Mouse (Mus musculus) limb, embryonic 13.5 days (tissue): ENCODE data around the gene Nexn. TPM values are rescaled to one million over a fixed set of nuclear protein-coding genes. Genes with fewer than 3 reads are reported as not detected.

ENCODE experiments used
- ATAC-seq: fragments of 200-750 bp; cut with Nextera tagmentation; 2 replicates; pipeline ENCODE4 v1.8.0; 2017; ENCODE audit warnings: low read depth, moderate number of reproducible peaks, moderate TSS enrichment; ENCODE audit not compliant: low FRiP score
- H3K27ac ChIP-seq: fragments of 300-500 bp; sonication (generic); 2 replicates; pipeline ENCODE4 v1.5.1; 2015; ENCODE audit warnings: inconsistent platforms, mild to moderate bottlenecking, moderate library complexity
- H3K27me3 ChIP-seq: fragments of 300-500 bp; sonication (generic); 2 replicates; pipeline ENCODE4 v1.6.1; 2015; ENCODE audit warnings: mild to moderate bottlenecking, inconsistent platforms
- H3K36me3 ChIP-seq: fragments of 300-500 bp; sonication (generic); 2 replicates; pipeline ENCODE4 v1.6.1; 2015; ENCODE audit warnings: inconsistent platforms, mild to moderate bottlenecking, moderate library complexity
- H3K4me1 ChIP-seq: fragments of 300-500 bp; sonication (generic); 2 replicates; pipeline ENCODE4 v1.6.1; 2015; ENCODE audit warnings: inconsistent platforms
- H3K4me2 ChIP-seq: fragments of 300-500 bp; sonication (generic); replicated peaks from 2 replicates; pipeline ENCODE4 v1.6.1; 2015; ENCODE audit warnings: inconsistent platforms, mild to moderate bottlenecking, moderate library complexity
- H3K4me3 ChIP-seq: fragments of 300-500 bp; sonication (generic); 2 replicates; pipeline ENCODE4 v1.5.1; 2015; ENCODE audit warnings: moderate library complexity, mild to moderate bottlenecking, inconsistent platforms
- H3K9ac ChIP-seq: fragments of 300-500 bp; sonication (generic); 2 replicates; pipeline ENCODE4 v1.6.1; 2015; ENCODE audit warnings: mild to moderate bottlenecking, inconsistent platforms
- H3K9me3 ChIP-seq: fragments of 300-500 bp; sonication (generic); 2 replicates; pipeline ENCODE4 v1.6.1; 2016; ENCODE audit warnings: inconsistent platforms
- WGBS: fragments of 180-500 bp; shearing (Covaris S2); methylation state at CpG from one replicate; pipeline ENCODE4 v1.1.7; 2015; 5-methylcytosine and 5-hydroxymethylcytosine counted together
- polyA plus RNA-seq: library from polyadenylated mRNA; unstranded; fragments of >200 nt; fragmentation: Nextera tagmentation; extraction: Ambion mirVana; gene quantifications from 2 replicates; pipeline ENCODE4 v1.2.1, GENCODE M21; 2015

Gene Nexn
- polyA plus RNA-seq, 1 experiment from 2014 or later, result 27.9 TPM

- 75% methylated on average over 3 of the region's 3 CpGs for WGBS
These were observed 8.6 kb downstream of the Nexn start for GRCm38 (mm10) chr3:152257528-152257927.

DNA sequence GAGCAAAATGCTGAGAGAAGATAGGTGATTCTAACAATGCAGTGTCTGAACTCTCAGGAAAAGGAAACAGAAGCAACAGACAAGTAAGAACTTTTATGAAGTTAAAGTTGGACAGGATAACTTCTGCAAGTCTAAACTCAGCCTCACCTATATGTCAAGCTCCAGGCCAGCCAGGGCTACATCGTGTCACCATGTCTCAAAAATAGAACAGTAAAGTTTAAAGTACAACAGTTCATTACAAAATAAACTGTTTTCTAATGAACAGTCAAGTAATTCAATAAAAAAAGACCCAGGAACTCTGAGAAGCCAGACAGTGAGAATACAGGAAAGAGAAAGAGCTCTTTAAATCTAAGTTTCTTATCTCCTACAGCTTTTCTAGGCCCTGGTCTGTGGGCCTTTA is 15.7 kb downstream of the Nexn start:
- Histone ChIP-seq H3K4me2 (no peak overlapping the region), H3K9ac (no peak overlapping the region), H3K4me3 (no peak overlapping the region), H3K36me3 (peaks cover 4% of the 10 kb centered on the region; the same call in 1 of the 2 replicates), H3K27me3 (no peaks in the 10 kb centered on the region), H3K27ac (no peak overlapping the region), H3K4me1 (no peaks in the 10 kb centered on the region), H3K9me3 (no peaks in the 10 kb centered on the region)
- no peak for ATAC-seq
- 84% methylated on average over 1 of the region's 1 CpGs for WGBS

More at GRCm38 (mm10) chr3:152257528-152257927, 8.6 kb downstream of the Nexn start:
- Histone ChIP-seq H3K9me3 (no peaks in the 10 kb centered on the region), H3K4me2 (no peak overlapping the region), H3K4me1 (0 out of 2 replicates have a peak, but pooled peaks cover 5% of the 10 kb centered on the region), H3K36me3 (no peaks in the 10 kb centered on the region), H3K27ac (no peak overlapping the region), H3K9ac (no peak overlapping the region), H3K27me3 (no peaks in the 10 kb centered on the region), H3K4me3 (no peak overlapping the region)
- ATAC-seq, result no peak

DNA sequence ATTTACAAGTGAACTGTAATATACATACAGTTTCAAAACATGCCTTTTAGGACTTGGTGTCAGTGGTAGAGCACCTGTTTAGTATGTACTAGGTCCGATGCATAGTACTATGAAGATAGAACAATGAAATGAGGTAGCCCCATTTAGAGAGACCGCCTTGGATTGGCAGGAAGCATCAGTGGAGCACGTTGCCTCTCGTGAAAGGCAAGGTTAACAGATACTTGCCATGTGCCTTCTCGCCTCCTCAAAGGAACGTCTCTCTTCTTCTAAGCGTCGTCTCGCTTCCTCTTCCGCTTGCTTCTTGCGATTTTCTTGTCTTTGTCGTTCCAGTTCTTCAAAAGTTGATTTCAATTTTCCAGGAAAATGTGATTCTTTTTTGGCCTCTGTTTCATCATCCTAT is 18.4 kb downstream of the Nexn start:
- Histone ChIP-seq H3K27me3 (no peaks in the 10 kb centered on the region), H3K9me3 (no peaks in the 10 kb centered on the region), H3K9ac (no peak overlapping the region), H3K36me3 (peaks cover 10% of the 10 kb centered on the region; the same call in 1 of the 2 replicates), H3K4me3 (no peak overlapping the region), H3K4me2 (no peak overlapping the region), H3K27ac (no peak overlapping the region), H3K4me1 (no peaks in the 10 kb centered on the region)
- ATAC-seq, result no peak
- 90% methylated on average over 12 of the region's 12 CpGs for WGBS

DNA sequence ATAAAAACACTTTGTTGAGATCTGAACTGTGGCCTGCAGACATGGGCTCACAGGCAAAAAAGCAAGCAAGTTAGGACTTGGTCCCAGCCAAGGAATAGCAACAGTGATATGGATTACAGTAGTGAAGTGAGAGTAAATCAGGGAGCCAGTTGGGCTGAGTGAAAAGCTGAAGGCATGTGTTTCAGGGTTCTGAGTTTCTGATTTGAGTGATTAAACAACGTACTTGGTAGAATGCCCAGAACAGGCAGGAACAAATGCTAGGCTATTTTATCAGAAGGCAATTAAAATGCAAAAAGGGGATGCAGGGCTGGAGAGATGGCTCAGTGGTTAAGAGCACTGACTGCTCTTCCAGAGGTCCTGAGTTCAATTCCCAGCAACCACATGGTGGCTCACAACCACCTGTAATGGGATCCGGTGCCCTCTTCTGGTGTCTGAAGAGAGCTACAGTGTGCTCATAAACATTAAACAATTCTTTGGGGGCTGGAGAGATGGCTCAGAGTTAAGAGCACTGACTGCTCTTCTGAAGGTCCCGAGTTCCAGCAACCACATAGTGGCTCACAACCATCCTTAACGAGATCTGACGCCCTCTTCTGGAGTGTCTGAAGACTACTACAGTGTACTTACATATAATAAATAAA is 20.8 kb downstream of the Nexn start:
- Histone ChIP-seq H3K27ac (no peak overlapping the region), H3K9ac (no peak overlapping the region), H3K4me3 (no peak overlapping the region), H3K36me3 (peaks cover 15% of the 10 kb centered on the region), H3K27me3 (no peaks in the 10 kb centered on the region), H3K9me3 (no peaks in the 10 kb centered on the region), H3K4me2 (no peak overlapping the region), H3K4me1 (no peaks in the 10 kb centered on the region)
- 83% methylated on average over 5 of the region's 5 CpGs for WGBS
- no peak for ATAC-seq

- no peak overlapping the region for H3K4me2 ChIP-seq
- no peak for ATAC-seq
- H3K27ac ChIP-seq, result no peak overlapping the region; the same call in 1 of the 2 replicates
- H3K9ac ChIP-seq, result no peak overlapping the region
- H3K4me1 ChIP-seq, result no peaks in the 10 kb centered on the region
- H3K36me3 ChIP-seq, result peaks cover 31% of the 10 kb centered on the region
- H3K9me3 ChIP-seq, result no peaks in the 10 kb centered on the region
- 71% methylated on average over 4 of the region's 4 CpGs for WGBS
- no peak overlapping the region for H3K4me3 ChIP-seq
- no peaks in the 10 kb centered on the region for H3K27me3 ChIP-seq
These were observed 22.8 kb downstream of the Nexn start for GRCm38 (mm10) chr3:152243304-152243703.

DNA sequence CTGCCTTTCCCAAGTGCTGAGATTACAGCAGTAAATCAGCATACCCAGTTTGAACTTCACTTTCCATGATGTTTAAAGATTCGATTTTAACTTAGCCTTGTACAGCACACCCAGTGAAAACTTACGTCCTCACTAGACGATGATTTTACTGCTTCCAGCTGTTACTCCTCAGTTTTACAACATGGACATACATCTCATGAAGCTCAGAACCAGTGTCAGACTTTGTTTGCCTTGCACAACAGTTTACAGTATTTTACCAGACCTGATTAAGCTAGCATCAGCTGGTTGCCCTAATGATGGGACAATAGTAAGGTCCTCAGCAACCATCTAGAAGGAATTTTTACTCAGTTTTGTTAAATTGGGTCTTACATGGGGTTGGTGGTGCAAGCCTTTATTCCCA is 25.1 kb downstream of the Nexn start:
- Histone ChIP-seq H3K4me2 (no peak overlapping the region), H3K4me3 (no peak overlapping the region), H3K9me3 (no peaks in the 10 kb centered on the region), H3K27me3 (no peaks in the 10 kb centered on the region), H3K4me1 (no peaks in the 10 kb centered on the region), H3K9ac (no peak overlapping the region), H3K36me3 (peaks cover 41% of the 10 kb centered on the region), H3K27ac (no peak overlapping the region)
- no peak for ATAC-seq
- WGBS, result 43% methylated on average over 3 of the region's 3 CpGs

DNA sequence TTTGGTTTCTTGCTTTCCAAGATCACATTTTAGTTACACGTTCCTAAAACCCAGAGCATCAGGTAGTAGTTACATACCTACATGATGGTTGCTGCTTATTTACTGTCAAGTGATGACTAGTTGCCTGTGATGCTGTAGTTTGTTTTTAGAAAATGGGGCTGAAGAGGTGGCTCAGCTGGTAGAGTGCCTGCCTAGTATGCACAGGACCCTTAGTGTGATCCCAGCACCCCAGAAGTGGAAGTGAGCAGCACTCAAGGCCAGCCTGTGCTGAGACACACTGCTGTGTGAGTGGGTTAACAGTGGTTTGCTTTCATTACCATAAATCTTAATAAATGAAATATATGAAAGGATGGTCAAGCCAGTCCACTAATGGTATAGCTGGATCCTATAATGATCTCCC is 26.6 kb downstream of the Nexn start:
- Histone ChIP-seq H3K4me1 (no peaks in the 10 kb centered on the region), H3K4me2 (no peak overlapping the region), H3K27ac (no peak overlapping the region), H3K36me3 (peaks cover 42% of the 10 kb centered on the region), H3K27me3 (no peaks in the 10 kb centered on the region), H3K9me3 (no peaks in the 10 kb centered on the region), H3K9ac (no peak overlapping the region), H3K4me3 (no peak overlapping the region)
- ATAC-seq, result no peak
- 94% methylated on average over 1 of the region's 1 CpGs for WGBS

DNA sequence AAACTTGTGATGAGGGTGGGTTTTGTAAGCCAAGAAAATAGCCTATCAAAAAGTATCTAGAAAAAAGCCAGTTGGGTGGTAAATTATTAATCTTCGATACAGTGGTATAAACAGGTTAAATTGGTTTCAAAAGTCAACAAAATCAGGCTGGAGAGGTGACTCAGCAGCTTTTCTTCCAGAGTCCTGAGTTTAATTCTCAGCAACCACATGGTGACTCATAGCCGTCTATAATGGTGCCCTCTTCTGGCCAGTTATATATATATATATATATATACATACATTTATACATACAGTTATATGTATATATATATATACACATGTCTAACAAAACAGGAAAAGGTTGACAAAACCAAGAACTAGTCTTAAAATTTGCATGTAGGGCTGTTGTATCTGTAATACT is 27.3 kb downstream of the Nexn start:
- Histone ChIP-seq H3K36me3 (peaks cover 49% of the 10 kb centered on the region), H3K4me2 (no peak overlapping the region), H3K27ac (no peak overlapping the region), H3K9me3 (no peaks in the 10 kb centered on the region), H3K9ac (no peak overlapping the region), H3K4me3 (no peak overlapping the region), H3K27me3 (no peaks in the 10 kb centered on the region), H3K4me1 (no peaks in the 10 kb centered on the region)
- no peak for ATAC-seq
- WGBS, result 71% methylated on average over 2 of the region's 2 CpGs

GRCm38 (mm10) chr3:152235805-152236204 is 30.3 kb downstream of the Nexn start:
- Histone ChIP-seq H3K4me3 (no peak overlapping the region), H3K27me3 (no peaks in the 10 kb centered on the region), H3K9me3 (no peaks in the 10 kb centered on the region), H3K4me2 (no peak overlapping the region), H3K27ac (no peak overlapping the region), H3K9ac (no peak overlapping the region), H3K36me3 (peaks cover 66% of the 10 kb centered on the region), H3K4me1 (no peaks in the 10 kb centered on the region; the same call in 1 of the 2 replicates)
- WGBS, result 94% methylated on average over 1 of the region's 1 CpGs
- no peak for ATAC-seq

- Histone ChIP-seq H3K4me2 (no peak overlapping the region), H3K36me3 (peaks cover 66% of the 10 kb centered on the region), H3K27me3 (no peaks in the 10 kb centered on the region), H3K4me3 (no peak overlapping the region), H3K4me1 (no peaks in the 10 kb centered on the region; the same call in 1 of the 2 replicates), H3K9me3 (no peaks in the 10 kb centered on the region), H3K27ac (no peak overlapping the region), H3K9ac (no peak overlapping the region)
- ATAC-seq, result no peak
- 89% methylated on average over 1 of the region's 1 CpGs for WGBS
These were observed 30.9 kb downstream of the Nexn start for GRCm38 (mm10) chr3:152235238-152235637.

GRCm38 (mm10) chr3:152231333-152232100 is 34.6 kb downstream of the Nexn start:
- 44% methylated on average over 6 of the region's 6 CpGs for WGBS
- no peaks in the 10 kb centered on the region; the same call in 1 of the 2 replicates for H3K4me1 ChIP-seq
- no peak overlapping the region for H3K4me2 ChIP-seq
- no peak overlapping the region for H3K27ac ChIP-seq
- ATAC-seq, result no peak
- H3K4me3 ChIP-seq, result no peak overlapping the region
- H3K9ac ChIP-seq, result no peak overlapping the region
- no peaks in the 10 kb centered on the region for H3K27me3 ChIP-seq
- H3K9me3 ChIP-seq, result no peaks in the 10 kb centered on the region
- H3K36me3 ChIP-seq, result peaks cover 70% of the 10 kb centered on the region

- no peak overlapping the region for H3K4me2 ChIP-seq
These were observed 36.9 kb downstream of the Nexn start for GRCm38 (mm10) chr3:152229271-152229670.

More at GRCm38 (mm10) chr3:152229271-152229670, 36.9 kb downstream of the Nexn start:
- no peak for ATAC-seq
- 91% methylated on average over 5 of the region's 5 CpGs for WGBS
- no peak overlapping the region for H3K9ac ChIP-seq
- H3K27me3 ChIP-seq, result no peaks in the 10 kb centered on the region
- no peak overlapping the region for H3K27ac ChIP-seq
- no peaks in the 10 kb centered on the region; the same call in 1 of the 2 replicates for H3K4me1 ChIP-seq
- no peaks in the 10 kb centered on the region for H3K9me3 ChIP-seq
- H3K4me3 ChIP-seq, result no peak overlapping the region
- H3K36me3 ChIP-seq, result peaks cover 81% of the 10 kb centered on the region
